Mouse (Mus musculus) myocyte (in vitro differentiated cells): ENCODE results near the gene Ppm1e. TPM values are rescaled to one million over a fixed set of nuclear protein-coding genes. Genes with fewer than 3 reads are reported as not detected.

Experiments
- H3K27me3 ChIP-seq: one replicate; pipeline ENCODE4 v1.6.1; 2011; ENCODE audit not compliant: control insufficient read depth, insufficient read depth, insufficient read length
- H3K36me3 ChIP-seq: one replicate; pipeline ENCODE4 v1.6.1; 2011; ENCODE audit not compliant: control insufficient read depth, insufficient read depth
- H3K4me2 ChIP-seq: one replicate; pipeline ENCODE4 v1.6.1; 2011; ENCODE audit warnings: low read depth, control low read depth
- H3K4me3 ChIP-seq: one replicate; pipeline ENCODE4 v1.5.1; 2011; ENCODE audit warnings: mild to moderate bottlenecking, control low read depth, moderate library complexity
- H3K79me2 ChIP-seq: one replicate; pipeline ENCODE4 v1.6.1; 2011; ENCODE audit not compliant: control insufficient read depth, insufficient read depth
- H3ac ChIP-seq: one replicate; pipeline ENCODE4 v1.6.1; 2011; ENCODE audit not compliant: control insufficient read depth, insufficient read length
- CEBPB ChIP-seq: IDR thresholded peaks from 2 replicates; pipeline ENCODE4 v1.6.1; 2011; ENCODE audit warnings: mild to moderate bottlenecking, moderate library complexity; ENCODE audit not compliant: poor library complexity, insufficient read depth, severe bottlenecking
- E2F4 ChIP-seq: IDR thresholded peaks from one replicate; pipeline ENCODE4 v1.6.1; 2011; ENCODE audit warnings: mild to moderate bottlenecking, control low read depth, moderate library complexity; ENCODE audit not compliant: insufficient read depth
- MAX ChIP-seq: IDR thresholded peaks from one replicate; pipeline ENCODE4 v1.6.1; 2011; ENCODE audit warnings: low read depth, mild to moderate bottlenecking, control low read depth
- MYOD1 ChIP-seq, 3 experiments: IDR thresholded peaks; one replicate each; pipeline ENCODE4 v1.6.1; 2011; ENCODE audit warnings: control low read depth in 2 of 3, low read depth in 2 of 3, mild to moderate bottlenecking in 2 of 3, moderate library complexity in 1 of 3; ENCODE audit not compliant: insufficient read length in 2 of 3, control insufficient read depth in 1 of 3
- MYOG ChIP-seq, 3 experiments: IDR thresholded peaks; one replicate each; pipeline ENCODE4 v1.6.1; 2011; ENCODE audit warnings: control low read depth in 2 of 3, low read depth in 2 of 3, mild to moderate bottlenecking in 2 of 3; ENCODE audit not compliant: insufficient read length in 2 of 3, control insufficient read depth in 1 of 3, insufficient read depth in 1 of 3
- POLR2A ChIP-seq: IDR thresholded peaks from one replicate; pipeline ENCODE4 v1.6.1; 2011; ENCODE audit warnings: low read depth, mild to moderate bottlenecking, control low read depth, moderate library complexity; ENCODE audit not compliant: insufficient read length
- POLR2AphosphoS2 ChIP-seq: IDR thresholded peaks from one replicate; pipeline ENCODE4 v1.6.1; 2011; ENCODE audit warnings: low read depth, control low read depth; ENCODE audit not compliant: insufficient read length
- REST ChIP-seq: IDR thresholded peaks from one replicate; pipeline ENCODE4 v1.6.1; 2011; ENCODE audit warnings: mild to moderate bottlenecking, control low read depth, moderate library complexity; ENCODE audit not compliant: insufficient read depth, insufficient read length
- SRF ChIP-seq: IDR thresholded peaks from one replicate; pipeline ENCODE4 v1.6.1; 2011; ENCODE audit warnings: low read depth; ENCODE audit not compliant: control insufficient read depth, insufficient read length
- TCF12 ChIP-seq: IDR thresholded peaks from one replicate; pipeline ENCODE4 v1.6.1; 2011; ENCODE audit warnings: mild to moderate bottlenecking, control low read depth; ENCODE audit not compliant: poor library complexity, insufficient read depth, severe bottlenecking
- TCF3 ChIP-seq: IDR thresholded peaks from one replicate; pipeline ENCODE4 v1.6.1; 2011; ENCODE audit warnings: low read depth, control low read depth; ENCODE audit not compliant: insufficient read length
- USF1 ChIP-seq: IDR thresholded peaks from one replicate; pipeline ENCODE4 v1.6.1; 2011; ENCODE audit warnings: low read depth, mild to moderate bottlenecking, control low read depth, moderate library complexity
- polyA plus RNA-seq: library from polyadenylated mRNA; unstranded; fragments of >200 nt; fragmentation: generic; extraction: Trizol; gene quantifications from one replicate; pipeline ENCODE4 v1.2.1, GENCODE M21; 2012; ENCODE audit warnings: missing spikeins

Gene Ppm1e
- polyA plus RNA-seq, 1 experiment, result 1.4 TPM

- H3ac ChIP-seq, result no peak overlapping the region
- no peaks in the 10 kb centered on the region for H3K27me3 ChIP-seq
- no peak overlapping the region for H3K4me3 ChIP-seq
- TF ChIP-seq MYOD1 (IDR thresholded peaks at IDR 0.05; ENCODE audit: control insufficient read depth in 1 of 3, insufficient read length in 2 of 3, low read depth in 2 of 3), result peak in 2 of 3 experiments; percentile 23 to 70
- TF ChIP-seq MYOG (IDR thresholded peaks at IDR 0.05; ENCODE audit: control insufficient read depth in 1 of 3, insufficient read depth in 1 of 3, insufficient read length in 2 of 3, low read depth in 2 of 3), result peak; percentile 24 to 64 (median 53)
- no peak for TF ChIP-seq CEBPB
- peak overlapping the region; percentile 57 for H3K4me2 ChIP-seq
- H3K79me2 ChIP-seq, result no peaks in the 10 kb centered on the region
- H3K36me3 ChIP-seq, result no peaks in the 10 kb centered on the region
Measured at GRCm38 (mm10) chr11:87276240-87276985, 82.4 kb downstream of the Ppm1e start.

- Histone ChIP-seq H3K4me2 (no peak overlapping the region), H3K36me3 (no peaks in the 10 kb centered on the region), H3K27me3 (no peaks in the 10 kb centered on the region), H3K4me3 (no peak overlapping the region), H3K79me2 (no peaks in the 10 kb centered on the region), H3ac (no peak overlapping the region)
- TF ChIP-seq MYOG (IDR thresholded peaks at IDR 0.05; ENCODE audit: control insufficient read depth in 1 of 3, insufficient read depth in 1 of 3, insufficient read length in 2 of 3, low read depth in 2 of 3), result no peak
- TF ChIP-seq REST, result no peak
- no peak for TF ChIP-seq SRF
- TF ChIP-seq TCF3, result no peak
- TF ChIP-seq MAX, result no peak
- TF ChIP-seq TCF12, result no peak
- TF ChIP-seq E2F4, result no peak
- TF ChIP-seq MYOD1 (IDR thresholded peaks at IDR 0.05; ENCODE audit: control insufficient read depth in 1 of 3, insufficient read length in 2 of 3, low read depth in 2 of 3), result no peak
- TF ChIP-seq CEBPB, result no peak
- TF ChIP-seq POLR2A, result no peak
- TF ChIP-seq USF1, result no peak
- TF ChIP-seq POLR2AphosphoS2, result no peak
Measured at GRCm38 (mm10) chr11:87275420-87276048, 83.3 kb downstream of the Ppm1e start.

GRCm38 (mm10) chr11:87272725-87273124 is 86.1 kb downstream of the Ppm1e start:
- Histone ChIP-seq H3K4me2 (no peak overlapping the region), H3K4me3 (no peak overlapping the region), H3ac (no peak overlapping the region), H3K27me3 (no peaks in the 10 kb centered on the region), H3K36me3 (no peaks in the 10 kb centered on the region), H3K79me2 (no peaks in the 10 kb centered on the region)
- TF ChIP-seq TCF3 (no peak), SRF (no peak), REST (no peak), USF1 (no peak), CEBPB (no peak), E2F4 (no peak), MAX (no peak), TCF12 (no peak), POLR2A (no peak), MYOG (IDR thresholded peaks at IDR 0.05; ENCODE audit: control insufficient read depth in 1 of 3, insufficient read depth in 1 of 3, insufficient read length in 2 of 3, low read depth in 2 of 3) (no peak), MYOD1 (IDR thresholded peaks at IDR 0.05; ENCODE audit: control insufficient read depth in 1 of 3, insufficient read length in 2 of 3, low read depth in 2 of 3) (no peak), POLR2AphosphoS2 (no peak)

- H3K79me2 ChIP-seq, result no peaks in the 10 kb centered on the region
- no peaks in the 10 kb centered on the region for H3K27me3 ChIP-seq
- no peak overlapping the region for H3ac ChIP-seq
- H3K36me3 ChIP-seq, result no peaks in the 10 kb centered on the region
- H3K4me3 ChIP-seq, result no peak overlapping the region
- H3K4me2 ChIP-seq, result no peak overlapping the region
- TF ChIP-seq CEBPB, result no peak
Measured at GRCm38 (mm10) chr11:87271479-87271878, 87.3 kb downstream of the Ppm1e start.

GRCm38 (mm10) chr11:87270958-87271357 is 87.9 kb downstream of the Ppm1e start:
- H3K4me2 ChIP-seq, result no peak overlapping the region
- H3ac ChIP-seq, result no peak overlapping the region
- H3K79me2 ChIP-seq, result no peaks in the 10 kb centered on the region
- no peaks in the 10 kb centered on the region for H3K36me3 ChIP-seq
- no peaks in the 10 kb centered on the region for H3K27me3 ChIP-seq
- no peak overlapping the region for H3K4me3 ChIP-seq
- TF ChIP-seq POLR2A (no peak), MYOG (IDR thresholded peaks at IDR 0.05; ENCODE audit: control insufficient read depth in 1 of 3, insufficient read depth in 1 of 3, insufficient read length in 2 of 3, low read depth in 2 of 3) (no peak), USF1 (no peak), MYOD1 (IDR thresholded peaks at IDR 0.05; ENCODE audit: control insufficient read depth in 1 of 3, insufficient read length in 2 of 3, low read depth in 2 of 3) (no peak), SRF (no peak), MAX (no peak), TCF12 (no peak), POLR2AphosphoS2 (no peak), E2F4 (no peak), TCF3 (no peak)
